Mouse (Mus musculus) cerebellum, postnatal 10 days (tissue): ENCODE measurements at regions not wholly inside any gene's neighbourhood (a gene's known extent, or its start where the extent isn't known, plus 50 kb on each side); places are given as distances from the start of the nearest gene placed in this dataset.

ENCODE experiments used
- DNase-seq, 2 experiments: peaks; one replicate each; pipeline ENCODE4 v3.0.0; 2021; ENCODE audit warnings: mixed read lengths in 2 of 2

GRCm38 (mm10) chr9:120820892-120821291 lies 108.1 kb upstream of the Ctnnb1 start:
- no peak for DNase-seq

- peak; percentile 50 to 55 for DNase-seq
Observed at GRCm38 (mm10) chr9:120823397-120823796, 105.6 kb upstream of the Ctnnb1 start.

- DNase-seq: no peak
Observed at GRCm38 (mm10) chr9:120826266-120826665, 102.8 kb upstream of the Ctnnb1 start.

GRCm38 (mm10) chr9:120830526-120830925 lies 98.5 kb upstream of the Ctnnb1 start:
- peak; percentile 97 for DNase-seq

GRCm38 (mm10) chr9:120834166-120834565 lies 94.8 kb upstream of the Ctnnb1 start:
- no peak for DNase-seq

GRCm38 (mm10) chr9:120835621-120836020 lies 93.4 kb upstream of the Ctnnb1 start:
- peak; percentile 37 to 39 for DNase-seq

- DNase-seq: peak; percentile 54 to 66
Observed at GRCm38 (mm10) chr9:120837431-120838150, 91.4 kb upstream of the Ctnnb1 start.

- no peak for DNase-seq
Observed at GRCm38 (mm10) chr9:120843753-120844152, 85.3 kb upstream of the Ctnnb1 start.

GRCm38 (mm10) chr9:120845538-120845937 lies 83.5 kb upstream of the Ctnnb1 start:
- no peak for DNase-seq

- peak; percentile 67 to 70 for DNase-seq
Observed at GRCm38 (mm10) chr9:120847649-120848048, 81.4 kb upstream of the Ctnnb1 start.

- DNase-seq: no peak
Observed at GRCm38 (mm10) chr9:120848962-120849361, 80.1 kb upstream of the Ctnnb1 start.

- DNase-seq: no peak
Observed at GRCm38 (mm10) chr9:120850092-120850491, 78.9 kb upstream of the Ctnnb1 start.

- DNase-seq: no peak
Observed at GRCm38 (mm10) chr9:120851914-120852313, 77.1 kb upstream of the Ctnnb1 start.

GRCm38 (mm10) chr9:120852572-120852971 lies 76.4 kb upstream of the Ctnnb1 start:
- no peak for DNase-seq

- DNase-seq: peak in 1 of 2 experiments; percentile 12
Observed at GRCm38 (mm10) chr9:120853032-120853597, 75.9 kb upstream of the Ctnnb1 start.

- DNase-seq: no peak
Observed at GRCm38 (mm10) chr9:120854351-120854750, 74.7 kb upstream of the Ctnnb1 start.

- DNase-seq: peak; percentile 71 to 81
Observed at GRCm38 (mm10) chr9:120855293-120856050, 73.5 kb upstream of the Ctnnb1 start.

GRCm38 (mm10) chr9:120857849-120858510 lies 71.0 kb upstream of the Ctnnb1 start:
- no peak for DNase-seq

- no peak for DNase-seq
Observed at GRCm38 (mm10) chr9:120860969-120861595, 67.9 kb upstream of the Ctnnb1 start.

GRCm38 (mm10) chr9:120861788-120862345 lies 67.1 kb upstream of the Ctnnb1 start:
- DNase-seq: peak; percentile 44 to 64

- DNase-seq: no peak
Observed at GRCm38 (mm10) chr9:120864410-120864809, 64.6 kb upstream of the Ctnnb1 start.

- DNase-seq: peak; percentile 64 to 74
Observed at GRCm38 (mm10) chr9:120866251-120866650, 62.8 kb upstream of the Ctnnb1 start.
